Mouse (Mus musculus) layer of hippocampus, adult 6 months (tissue): Measurements from ENCODE around the gene 1700067P10Rik. TPM values are rescaled to one million over a fixed set of nuclear protein-coding genes. Genes with fewer than 3 reads are reported as not detected.

Experiments used
- long read RNA-seq, 2 experiments: library from polyadenylated mRNA; unstranded; transcript quantifications; one replicate each; pipeline ENCODE4 v2.0.0; 2019 to 2020
- polyA plus RNA-seq: library from polyadenylated mRNA; unstranded; fragments of <200 nt; fragmentation: Nextera tagmentation; gene quantifications from 2 replicates; pipeline ENCODE4 v1.2.3, GENCODE M21; 2021

1700067P10Rik gene
- polyA plus RNA-seq, result not detected in 2 replicates
- long read RNA-seq, experiment 1, result 0 reads
- long read RNA-seq, experiment 2, result 0 reads

DNA sequence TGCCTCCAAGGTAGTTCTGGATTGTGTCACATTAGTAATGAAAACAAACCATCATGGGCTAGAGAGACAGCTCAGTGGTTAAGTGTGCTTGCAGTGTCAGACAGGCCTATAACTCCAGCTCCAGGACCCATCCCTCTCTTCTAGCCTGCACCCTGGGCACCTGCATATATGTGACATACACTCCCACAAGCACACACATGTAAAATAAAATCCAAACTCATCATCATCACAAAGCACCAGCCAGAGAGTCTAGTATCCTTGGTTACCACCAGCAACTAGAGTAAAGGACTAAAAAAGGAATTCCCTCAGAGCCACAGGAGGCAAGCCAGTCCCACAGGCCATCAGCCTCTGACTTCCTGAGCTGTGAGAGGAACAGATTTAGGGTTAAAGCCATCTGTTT, at the start of gene 1700067P10Rik:
Gene 1700067P10Rik (plus strand): TSS at position 301 of the 400 bp plus-strand sequence.

Other genes starting within 250 kb of the 1700067P10Rik start
- 19.9 and 42.5 TPM in 2 replicates for gene Foxp4, start 164.7 kb upstream of the 1700067P10Rik start, polyA plus RNA-seq
- gene 1700122O11Rik, start 51.0 kb upstream of the 1700067P10Rik start, polyA plus RNA-seq, result not detected in 2 replicates
- not detected in 2 replicates for gene 9830107B12Rik, start 56.9 kb downstream of the 1700067P10Rik start, polyA plus RNA-seq
- gene A530064D06Rik, start 78.0 kb downstream of the 1700067P10Rik start, polyA plus RNA-seq, result not detected in 2 replicates
- gene Trem1, start 143.4 kb downstream of the 1700067P10Rik start, polyA plus RNA-seq, result not detected in 2 replicates
- gene Trem3, start 158.5 kb downstream of the 1700067P10Rik start, polyA plus RNA-seq, result 0.62 TPM in 1 of 2 replicates, not detected in the other
- not detected in 2 replicates for gene Treml4, start 175.0 kb downstream of the 1700067P10Rik start, polyA plus RNA-seq
- 0.06 and 0.11 TPM in 2 replicates for gene Treml2, start 210.2 kb downstream of the 1700067P10Rik start, polyA plus RNA-seq
- 0.08 TPM in 1 of 2 replicates, not detected in the other for gene B430306N03Rik, start 226.8 kb downstream of the 1700067P10Rik start, polyA plus RNA-seq